Mouse (Mus musculus): ENCODE measurements around the gene Zfp668. TPM values are rescaled to one million over a fixed set of nuclear protein-coding genes. Genes with fewer than 3 reads are reported as not detected.
A peak's percentile ranks its signal among the peaks of the same experiment; 100 is the strongest.

The Zfp668 gene
- polyA plus RNA-seq, 1 experiment from 2014 or later, result 6.5 TPM

DNA sequence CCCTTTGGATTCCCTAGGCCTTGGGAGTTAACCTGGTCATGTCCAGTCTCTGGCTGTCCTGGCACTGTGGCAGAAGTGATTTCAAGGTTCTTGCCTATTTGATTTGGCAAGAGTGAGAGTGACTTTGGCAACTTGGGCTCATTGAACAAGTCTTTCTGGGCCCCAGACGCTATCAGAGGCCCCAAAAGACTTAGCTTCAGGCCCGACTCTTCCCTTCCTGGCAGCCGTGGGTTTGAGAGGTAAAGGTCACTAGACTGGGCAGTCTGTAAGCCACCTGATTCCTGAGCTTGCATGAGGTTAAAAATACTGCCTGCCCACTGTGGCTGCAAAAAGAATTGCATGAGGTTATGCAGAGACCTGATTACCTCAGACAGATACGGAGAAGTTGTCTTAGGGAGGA, 32.0 kb upstream of the Zfp668 start:
- WGBS, result 87% methylated on average over 4 of the region's 4 CpGs
- no peak for TF ChIP-seq CTCF (IDR thresholded peaks at IDR 0.05; ENCODE audit: low read depth)
- no peak for TF ChIP-seq EP300 (optimal IDR thresholded peaks at IDR 0.05)
- H3K4me3 ChIP-seq (ENCODE audit: low read depth, low read length), result no peak overlapping the region
- no peaks in the 10 kb centered on the region for H3K4me1 ChIP-seq (replicated peaks; ENCODE audit: control insufficient read depth, insufficient read depth)
- no peak for ATAC-seq (ENCODE audit: low FRiP score, low TSS enrichment)
- no peak overlapping the region for H3K4me2 ChIP-seq (replicated peaks; ENCODE audit: low read depth)
- no peak for DNase-seq (ENCODE audit: low spot score)
- H3K9me3 ChIP-seq (ENCODE audit: control insufficient read depth, low read length), result no peaks in the 10 kb centered on the region
- peaks cover 12% of the 10 kb centered on the region for H3K36me3 ChIP-seq (ENCODE audit: control insufficient read depth, insufficient read depth, low read length)
- no peaks in the 10 kb centered on the region for H3K27me3 ChIP-seq (ENCODE audit: control insufficient read depth, insufficient read depth, low read length)
- H3K27ac ChIP-seq (replicated peaks), result no peak overlapping the region
- no peak overlapping the region for H3K9ac ChIP-seq (ENCODE audit: low read length)

DNA sequence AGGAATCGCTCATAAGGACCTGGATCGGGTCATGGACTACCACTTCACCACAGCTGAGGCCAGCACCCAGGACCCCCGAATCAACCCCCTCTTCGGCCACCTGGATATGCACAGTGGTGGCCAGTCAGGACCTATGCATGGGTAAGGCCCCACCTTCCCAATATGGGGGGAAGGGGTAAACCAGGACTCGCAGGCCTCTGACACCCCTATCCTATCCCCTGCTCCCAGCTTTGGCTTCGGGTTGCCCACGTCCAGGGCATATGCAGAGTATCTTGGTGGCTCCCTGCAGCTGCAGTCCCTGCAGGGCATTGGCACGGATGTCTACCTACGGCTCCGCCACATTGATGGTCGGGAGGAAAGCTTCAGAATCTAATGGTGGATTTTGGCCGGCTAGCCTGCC, 31.3 kb upstream of the Zfp668 start:
- DNase-seq (ENCODE audit: low spot score) (no peak), ATAC-seq (ENCODE audit: low FRiP score, low TSS enrichment) (no peak)
- TF ChIP-seq CTCF (IDR thresholded peaks at IDR 0.05; ENCODE audit: low read depth) (no peak), EP300 (optimal IDR thresholded peaks at IDR 0.05) (no peak)
- Histone ChIP-seq H3K4me2 (replicated peaks; ENCODE audit: low read depth) (no peak overlapping the region), H3K4me1 (replicated peaks; ENCODE audit: control insufficient read depth, insufficient read depth) (no peaks in the 10 kb centered on the region), H3K36me3 (ENCODE audit: control insufficient read depth, insufficient read depth, low read length) (peaks cover 12% of the 10 kb centered on the region), H3K27ac (replicated peaks) (no peak overlapping the region), H3K9me3 (ENCODE audit: control insufficient read depth, low read length) (no peaks in the 10 kb centered on the region), H3K9ac (ENCODE audit: low read length) (no peak overlapping the region), H3K4me3 (ENCODE audit: low read depth, low read length) (no peak overlapping the region), H3K27me3 (ENCODE audit: control insufficient read depth, insufficient read depth, low read length) (no peaks in the 10 kb centered on the region)
- WGBS, result 96% methylated on average over 12 of the region's 12 CpGs

DNA sequence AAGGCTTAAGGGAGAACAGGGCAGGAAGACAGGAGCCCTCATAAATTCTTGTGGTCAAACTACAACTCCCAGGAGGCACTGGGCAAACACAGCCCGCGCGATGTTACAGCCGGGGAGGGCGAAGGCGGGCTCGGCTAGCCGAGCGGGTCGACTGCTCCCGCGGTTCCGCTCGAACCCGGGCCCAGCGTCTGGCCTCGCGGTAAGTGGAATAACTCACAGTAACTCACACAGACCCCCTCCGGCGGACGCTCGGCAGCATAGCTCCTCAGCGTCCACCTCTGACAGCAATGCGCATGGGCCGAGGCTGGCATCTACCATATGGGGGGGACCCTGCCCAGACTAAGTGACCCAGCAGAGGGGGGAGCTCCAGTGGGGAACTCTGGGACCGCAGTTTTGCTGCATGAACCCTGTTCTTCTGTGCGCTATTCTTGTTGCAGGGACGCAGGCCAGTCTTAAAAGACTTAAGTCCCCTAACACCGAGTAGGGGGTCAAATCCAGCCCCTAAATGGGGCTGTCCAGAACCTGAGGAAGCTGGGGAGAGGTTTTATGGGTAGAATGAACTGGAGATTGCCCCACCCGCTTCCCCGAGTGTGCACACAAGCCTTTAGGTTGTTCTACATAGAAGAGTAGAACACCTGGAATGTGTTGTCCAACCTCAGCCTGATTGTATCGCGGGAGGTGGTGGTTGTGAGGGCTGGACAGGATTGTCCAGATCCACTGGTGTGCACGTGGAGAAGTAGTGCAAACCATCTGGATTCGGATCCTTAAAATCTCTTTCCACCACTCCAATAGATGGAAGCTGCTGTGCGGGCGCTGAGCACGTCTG, 27.6 kb upstream of the Zfp668 start, which contains the start of gene Bckdk:
TSS of gene Bckdk (plus strand) at position 112 of the 826 bp plus-strand sequence.
- Histone ChIP-seq H3K9ac (ENCODE audit: low read length) (peak within 1 kb of the TSS; percentile 93), H3K4me1 (replicated peaks; ENCODE audit: control insufficient read depth, insufficient read depth) (no peaks in the 10 kb centered on the region), H3K27me3 (ENCODE audit: control insufficient read depth, insufficient read depth, low read length) (no peaks in the 10 kb centered on the region), H3K27ac (replicated peaks) (peak within 1 kb of the TSS; percentile 85), H3K36me3 (ENCODE audit: control insufficient read depth, insufficient read depth, low read length) (peaks cover 12% of the 10 kb centered on the region), H3K4me3 (ENCODE audit: low read depth, low read length) (peak within 1 kb of the TSS; percentile 69), H3K4me2 (replicated peaks; ENCODE audit: low read depth) (peak within 1 kb of the TSS; percentile 71), H3K9me3 (ENCODE audit: control insufficient read depth, low read length) (no peaks in the 10 kb centered on the region)
- DNase-seq (ENCODE audit: low spot score) (peak; percentile 87), ATAC-seq (ENCODE audit: low FRiP score, low TSS enrichment) (peak; percentile 87)
- peak; percentile 32; the same call in 1 of the 2 replicates for TF ChIP-seq CTCF (IDR thresholded peaks at IDR 0.05; ENCODE audit: low read depth)
- TF ChIP-seq EP300 (optimal IDR thresholded peaks at IDR 0.05), result no peak
- WGBS, result 6% methylated on average over 33 of the region's 38 CpGs

DNA sequence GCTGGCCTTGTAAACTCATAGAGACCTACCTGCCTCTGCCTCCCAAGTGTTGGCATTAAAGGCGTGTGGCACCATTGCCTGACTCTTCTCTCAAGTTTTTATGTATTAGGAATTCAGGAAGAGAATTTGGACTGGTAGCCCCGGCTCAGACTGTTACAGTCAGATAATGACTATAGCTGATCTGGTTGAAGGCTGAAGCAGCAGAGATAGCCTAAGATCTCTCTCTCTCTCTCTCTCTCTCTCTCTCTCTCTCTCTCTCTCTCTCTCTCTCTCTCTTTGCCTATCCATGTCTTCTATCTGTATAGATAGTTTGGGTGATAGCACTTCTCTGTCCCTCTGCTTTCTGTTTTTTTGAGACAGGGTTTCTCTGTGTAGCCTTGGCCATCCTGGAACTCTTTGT, 25.1 kb upstream of the Zfp668 start:
- WGBS, result 89% methylated on average over 2 of the region's 2 CpGs

DNA sequence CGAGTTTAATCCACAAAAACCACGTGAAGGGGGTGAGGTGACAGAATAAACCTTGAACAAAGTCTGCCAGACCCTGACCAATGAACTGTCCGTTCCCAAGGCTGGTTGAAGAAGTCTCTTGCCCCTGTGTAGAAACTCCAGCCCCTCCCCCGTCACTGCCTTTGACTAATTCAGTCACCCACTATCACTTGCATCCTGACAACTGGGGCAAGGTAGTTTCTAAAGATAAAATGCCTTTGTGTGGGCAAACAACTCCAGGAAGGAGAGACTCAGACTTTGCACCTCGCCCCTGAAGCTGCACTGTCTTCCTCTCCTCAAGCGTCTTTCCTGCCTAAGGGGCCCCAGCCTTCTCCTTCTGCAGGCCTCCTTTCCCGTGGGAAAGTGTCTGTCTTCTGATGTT, 23.4 kb upstream of the Zfp668 start:
- Histone ChIP-seq H3K27me3 (ENCODE audit: control insufficient read depth, insufficient read depth, low read length) (no peaks in the 10 kb centered on the region), H3K4me2 (replicated peaks; ENCODE audit: low read depth) (no peak overlapping the region), H3K27ac (replicated peaks) (no peak overlapping the region; the same call in 1 of the 2 replicates), H3K9me3 (ENCODE audit: control insufficient read depth, low read length) (no peaks in the 10 kb centered on the region), H3K36me3 (ENCODE audit: control insufficient read depth, insufficient read depth, low read length) (no peaks in the 10 kb centered on the region), H3K4me1 (replicated peaks; ENCODE audit: control insufficient read depth, insufficient read depth) (no peaks in the 10 kb centered on the region), H3K9ac (ENCODE audit: low read length) (no peak overlapping the region), H3K4me3 (ENCODE audit: low read depth, low read length) (no peak overlapping the region)
- ATAC-seq (ENCODE audit: low FRiP score, low TSS enrichment) (no peak), DNase-seq (ENCODE audit: low spot score) (peak; percentile 55)
- TF ChIP-seq EP300 (optimal IDR thresholded peaks at IDR 0.05) (no peak), CTCF (IDR thresholded peaks at IDR 0.05; ENCODE audit: low read depth) (no peak)
- 29% methylated on average over 7 of the region's 7 CpGs for WGBS

More for the DNA sequence above, 25.1 kb upstream of the Zfp668 start:
- Histone ChIP-seq H3K4me3 (ENCODE audit: low read depth, low read length) (no peak overlapping the region), H3K27me3 (ENCODE audit: control insufficient read depth, insufficient read depth, low read length) (no peaks in the 10 kb centered on the region), H3K9ac (ENCODE audit: low read length) (no peak overlapping the region), H3K4me1 (replicated peaks; ENCODE audit: control insufficient read depth, insufficient read depth) (no peaks in the 10 kb centered on the region), H3K9me3 (ENCODE audit: control insufficient read depth, low read length) (no peaks in the 10 kb centered on the region), H3K27ac (replicated peaks) (no peak overlapping the region), H3K36me3 (ENCODE audit: control insufficient read depth, insufficient read depth, low read length) (no peaks in the 10 kb centered on the region), H3K4me2 (replicated peaks; ENCODE audit: low read depth) (no peak overlapping the region)
- DNase-seq (ENCODE audit: low spot score) (no peak), ATAC-seq (ENCODE audit: low FRiP score, low TSS enrichment) (no peak)
- TF ChIP-seq EP300 (optimal IDR thresholded peaks at IDR 0.05) (no peak), CTCF (IDR thresholded peaks at IDR 0.05; ENCODE audit: low read depth) (no peak)

Data from stomach, postnatal 0 days (tissue).